Mouse (Mus musculus): ENCODE measurements around the gene Tmem199.

DNA sequence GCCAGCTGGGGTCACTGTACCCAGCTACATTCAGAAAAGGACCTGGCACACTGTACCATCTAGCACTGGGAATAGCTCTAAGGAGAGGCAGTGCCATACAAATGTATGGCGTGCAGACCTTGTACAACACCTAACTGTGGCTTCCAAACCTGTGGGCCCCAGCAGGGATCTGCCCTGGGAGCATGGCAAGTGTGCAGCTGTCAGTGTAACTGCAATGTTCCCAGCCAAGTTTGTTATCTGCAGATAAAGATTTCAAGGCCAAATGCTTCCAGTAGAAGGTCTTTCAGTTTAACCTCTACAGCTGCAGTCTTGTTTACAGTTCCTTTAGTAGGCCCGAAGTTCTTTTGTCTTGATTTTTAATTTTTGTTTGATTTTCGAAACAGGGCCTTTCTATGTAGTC is 43.7 kb upstream of the Tmem199 start:
- TF ChIP-seq POLR2A (IDR thresholded peaks at IDR 0.05; ENCODE audit: insufficient read depth, low read depth, low read length): no peak
- no peak for TF ChIP-seq CTCF (IDR thresholded peaks at IDR 0.05; ENCODE audit: insufficient read depth, low read depth, low read length)
